Comparison of ENCODE assay signal across 8 mouse cellular contexts in the genomic region with DNA sequence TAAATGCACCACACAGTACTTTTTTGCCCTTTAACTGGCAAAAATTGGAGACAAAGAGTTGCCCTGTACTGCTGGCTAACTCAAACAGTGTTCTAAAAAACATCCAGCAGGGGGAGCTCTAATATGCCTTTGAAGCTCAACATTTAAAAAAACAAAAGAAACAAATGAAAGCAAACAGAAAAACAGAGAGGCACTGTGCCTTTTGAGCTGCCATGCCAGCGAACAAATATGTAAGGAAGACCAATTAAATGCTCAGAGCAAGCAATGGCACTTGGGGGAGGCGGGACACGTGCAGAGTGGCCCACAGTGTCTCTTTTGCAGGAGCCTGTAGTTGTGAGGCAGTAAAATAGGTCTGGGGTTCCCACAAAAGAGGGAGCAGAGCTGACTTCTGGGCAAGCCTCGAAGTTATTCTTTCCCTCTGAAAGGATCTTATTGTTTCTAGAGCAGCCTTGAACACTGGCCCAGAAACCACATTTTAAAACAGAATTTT. TPM values are rescaled to one million over a fixed set of nuclear protein-coding genes. Genes with fewer than 3 reads are reported as not detected.
DNase-seq lines count a peak whose midpoint lies in the region; ATAC-seq and TF ChIP-seq lines count a peak whose summit lies in the region.

No protein-coding gene starts in this region.

- no peak overlapping the region for H3K4me3 ChIP-seq in small intestine, adult 2 months (ENCODE audit: low read depth, low read length)

- H3K27ac ChIP-seq in small intestine, adult 2 months (ENCODE audit: insufficient read depth, low read depth, low read length): no peak overlapping the region

- H3K36me3 ChIP-seq in small intestine, adult 2 months (ENCODE audit: control insufficient read depth, insufficient read depth, low read length): no peaks in the 10 kb centered on the region

- H3K27me3 ChIP-seq in small intestine, adult 2 months (ENCODE audit: control insufficient read depth, insufficient read depth, low read length): no peaks in the 10 kb centered on the region

- 11% methylated on average over 4 of the region's 4 CpGs for WGBS in small intestine, adult 2 months

- peak; percentile 57; the same call in 1 of the 2 replicates for TF ChIP-seq CTCF in small intestine, adult 2 months (IDR thresholded peaks at IDR 0.05; ENCODE audit: extremely low read depth, insufficient read length, insufficient replicate concordance, low read depth, low read length)

- peak; percentile 20 to 21 for DNase-seq in spleen, postnatal 10 days (ENCODE audit: low spot score in 2 of 2)
- no peak for DNase-seq in spleen, adult 12 weeks (ENCODE audit: low spot score)
- DNase-seq in cerebellum, postnatal 36 days: peak; percentile 24 to 45
- DNase-seq in gastrocnemius, adult 18-20 months (ENCODE audit: low spot score): peak; percentile 70
- peak; percentile 57 to 83 for DNase-seq in left cerebral cortex, adult 8-10 months (ENCODE audit: low spot score in 2 of 2)

- ATAC-seq in inflammation-experienced regulatory T-cells, adult 6 months: peak; percentile 65
- ATAC-seq in megakaryocyte progenitor cell, adult 5-6 weeks (replicated peaks; ENCODE audit: poor library complexity): peak; percentile 69

- TF ChIP-seq POLR2A in small intestine, adult 2 months (IDR thresholded peaks at IDR 0.05; ENCODE audit: low read depth, low read length): no peak

- H3K4me1 ChIP-seq in small intestine, adult 2 months (ENCODE audit: control insufficient read depth, insufficient read depth, insufficient read length, low read length): peaks cover 2% of the 10 kb centered on the region

RNA-seq across cellular contexts. Expression of a gene that starts 20.5 kb away (rescaled TPM):
- total RNA-seq in gastrocnemius, adult 18-20 months (2021): not detected
- not detected for polyA plus RNA-seq in inflammation-experienced regulatory T-cells, adult 6 months (2017; shearing (Covaris generic))
- under 1 TPM in 1 of 4 experiments, not detected in 3; 0.36 TPM for total RNA-seq in left cerebral cortex, adult 8-10 months (2022)
- total RNA-seq in megakaryocyte progenitor cell, adult 5-6 weeks (2015): 0.39 TPM in 1 of 2 replicates, not detected in the other
- total RNA-seq in megakaryocyte progenitor cell, adult 5-6 weeks (2017): not detected in 2 replicates
- polyA plus RNA-seq in small intestine, adult 2 months (2012; rRNA removed): not detected in 2 replicates

RNA-seq across cellular contexts. Expression of a gene that starts 30.9 kb away (rescaled TPM):
- total RNA-seq in gastrocnemius, adult 18-20 months (2021): 10 to 100 TPM; 12.1 to 16.0 TPM
- 10 to 100 TPM; 27.3 to 31.7 (median 29.8) TPM for polyA plus RNA-seq in inflammation-experienced regulatory T-cells, adult 6 months (2017; shearing (Covaris generic))
- total RNA-seq in left cerebral cortex, adult 8-10 months (2022): 10 to 100 TPM; 11.2 to 18.9 (median 14.7) TPM
- 11.9 and 13.7 TPM in 2 replicates for total RNA-seq in megakaryocyte progenitor cell, adult 5-6 weeks (2015)
- 17.4 and 20.1 TPM in 2 replicates for total RNA-seq in megakaryocyte progenitor cell, adult 5-6 weeks (2017)
- polyA plus RNA-seq in small intestine, adult 2 months (2012; rRNA removed): 10.6 and 23.5 TPM in 2 replicates
